Mouse (Mus musculus): ENCODE data around the gene Upf1. TPM values are rescaled to one million over a fixed set of nuclear protein-coding genes. Genes with fewer than 3 reads are reported as not detected.

The Upf1 gene
- polyA plus RNA-seq, 1 experiment = 23.8 TPM

- TF ChIP-seq CTCF (IDR thresholded peaks at IDR 0.05; ENCODE audit: extremely low read depth, insufficient read depth, low read length) = 0 out of 2 replicates have a peak, but pooled peaks have one; percentile 6
- no peak for TF ChIP-seq POLR2A (IDR thresholded peaks at IDR 0.05; ENCODE audit: extremely low read depth, insufficient read depth, low read length)
- Histone ChIP-seq H3K27ac (ENCODE audit: insufficient read depth, low read length) (peak overlapping the region; percentile 20; the same call in 1 of the 2 replicates), H3K4me3 (ENCODE audit: insufficient read depth, low read length) (no peak overlapping the region), H3K4me1 (ENCODE audit: control insufficient read depth, insufficient read depth, low read length) (0 out of 2 replicates have a peak, but pooled peaks cover 2% of the 10 kb centered on the region)
These were observed 22.2 kb downstream of the Upf1 start for GRCm38 (mm10) chr8:70330741-70331364.

- TF ChIP-seq POLR2A (IDR thresholded peaks at IDR 0.05; ENCODE audit: extremely low read depth, insufficient read depth, low read length) = no peak
- no peak for TF ChIP-seq CTCF (IDR thresholded peaks at IDR 0.05; ENCODE audit: extremely low read depth, insufficient read depth, low read length)
- 0 out of 2 replicates have a peak overlapping the region, but pooled peaks have one; percentile 20 for H3K27ac ChIP-seq (ENCODE audit: insufficient read depth, low read length)
- no peak overlapping the region for H3K4me3 ChIP-seq (ENCODE audit: insufficient read depth, low read length)
- 0 out of 2 replicates have a peak, but pooled peaks cover 2% of the 10 kb centered on the region for H3K4me1 ChIP-seq (ENCODE audit: control insufficient read depth, insufficient read depth, low read length)
These were observed 23.0 kb downstream of the Upf1 start for GRCm38 (mm10) chr8:70329835-70330740.

GRCm38 (mm10) chr8:70329124-70329834 is 23.8 kb downstream of the Upf1 start, which contains the start of gene Gdf1:
Gdf1 (plus strand) TSS chr8:70329817.
- no peak for TF ChIP-seq CTCF (IDR thresholded peaks at IDR 0.05; ENCODE audit: extremely low read depth, insufficient read depth, low read length)
- no peak for TF ChIP-seq POLR2A (IDR thresholded peaks at IDR 0.05; ENCODE audit: extremely low read depth, insufficient read depth, low read length)
- Histone ChIP-seq H3K27ac (ENCODE audit: insufficient read depth, low read length) (0 out of 2 replicates have a peak within 1 kb of the TSS, but pooled peaks have one; percentile 20), H3K4me3 (ENCODE audit: insufficient read depth, low read length) (no peak within 1 kb of the TSS), H3K4me1 (ENCODE audit: control insufficient read depth, insufficient read depth, low read length) (0 out of 2 replicates have a peak, but pooled peaks cover 2% of the 10 kb centered on the region)

GRCm38 (mm10) chr8:70327512-70327911 is 25.6 kb downstream of the Upf1 start:
- Histone ChIP-seq H3K4me1 (ENCODE audit: control insufficient read depth, insufficient read depth, low read length) (0 out of 2 replicates have a peak, but pooled peaks cover 2% of the 10 kb centered on the region), H3K4me3 (ENCODE audit: insufficient read depth, low read length) (no peak overlapping the region), H3K27ac (ENCODE audit: insufficient read depth, low read length) (no peak overlapping the region)
- TF ChIP-seq POLR2A (IDR thresholded peaks at IDR 0.05; ENCODE audit: extremely low read depth, insufficient read depth, low read length) (no peak), CTCF (IDR thresholded peaks at IDR 0.05; ENCODE audit: extremely low read depth, insufficient read depth, low read length) (no peak)

- no peaks in the 10 kb centered on the region for H3K4me1 ChIP-seq (ENCODE audit: control insufficient read depth, insufficient read depth, low read length)
- no peak overlapping the region for H3K27ac ChIP-seq (ENCODE audit: insufficient read depth, low read length)
- no peak for TF ChIP-seq CTCF (IDR thresholded peaks at IDR 0.05; ENCODE audit: extremely low read depth, insufficient read depth, low read length)
- TF ChIP-seq POLR2A (IDR thresholded peaks at IDR 0.05; ENCODE audit: extremely low read depth, insufficient read depth, low read length) = no peak
- no peak overlapping the region for H3K4me3 ChIP-seq (ENCODE audit: insufficient read depth, low read length)
These were observed 29.4 kb downstream of the Upf1 start for GRCm38 (mm10) chr8:70323716-70324115.

GRCm38 (mm10) chr8:70317872-70318271 is 35.2 kb downstream of the Upf1 start:
- Histone ChIP-seq H3K27ac (ENCODE audit: insufficient read depth, low read length) (no peak overlapping the region), H3K4me3 (ENCODE audit: insufficient read depth, low read length) (no peak overlapping the region; the same call in 1 of the 2 replicates), H3K4me1 (ENCODE audit: control insufficient read depth, insufficient read depth, low read length) (no peaks in the 10 kb centered on the region)
- TF ChIP-seq POLR2A (IDR thresholded peaks at IDR 0.05; ENCODE audit: extremely low read depth, insufficient read depth, low read length) (no peak), CTCF (IDR thresholded peaks at IDR 0.05; ENCODE audit: extremely low read depth, insufficient read depth, low read length) (no peak)

- Histone ChIP-seq H3K4me3 (ENCODE audit: insufficient read depth, low read length) (peak overlapping the region; percentile 89), H3K4me1 (ENCODE audit: control insufficient read depth, insufficient read depth, low read length) (no peaks in the 10 kb centered on the region), H3K27ac (ENCODE audit: insufficient read depth, low read length) (peak overlapping the region; percentile 95)
- no peak for TF ChIP-seq CTCF (IDR thresholded peaks at IDR 0.05; ENCODE audit: extremely low read depth, insufficient read depth, low read length)
- TF ChIP-seq POLR2A (IDR thresholded peaks at IDR 0.05; ENCODE audit: extremely low read depth, insufficient read depth, low read length) = peak; percentile 68
These were observed 36.3 kb downstream of the Upf1 start for GRCm38 (mm10) chr8:70316511-70317504.

Data from cortical plate, adult 2 months (tissue).